Mouse (Mus musculus) forebrain, embryonic 11.5 days (tissue): ENCODE data around the gene 2310022A10Rik. TPM values are rescaled to one million over a fixed set of nuclear protein-coding genes. Genes with fewer than 3 reads are reported as not detected.

Source experiments
- ATAC-seq: fragments of 200-750 bp; cut with Nextera tagmentation; replicated peaks from 2 replicates; pipeline ENCODE4 v1.8.0; 2017; ENCODE audit warnings: moderate TSS enrichment; ENCODE audit not compliant: low FRiP score
- DNase-seq: peaks from one replicate; pipeline ENCODE4 v3.0.0-alpha.2; 2017; ENCODE audit warnings: low spot score
- H3K27ac ChIP-seq: fragments of 300-500 bp; sonication (generic); 2 replicates; pipeline ENCODE4 v1.5.1; 2014; ENCODE audit warnings: low read depth, low read length
- H3K27me3 ChIP-seq: fragments of 300-500 bp; sonication (generic); 2 replicates; pipeline ENCODE4 v1.6.1; 2014; ENCODE audit warnings: mild to moderate bottlenecking, low read length, mixed read lengths; ENCODE audit not compliant: control insufficient read depth, insufficient read depth
- H3K36me3 ChIP-seq: fragments of 300-500 bp; sonication (generic); 2 replicates; pipeline ENCODE4 v1.6.1; 2014; ENCODE audit warnings: mild to moderate bottlenecking, low read length, moderate library complexity, mixed read lengths; ENCODE audit not compliant: control insufficient read depth, insufficient read depth
- H3K4me1 ChIP-seq: fragments of 300-500 bp; sonication (generic); replicated peaks from 2 replicates; pipeline ENCODE4 v1.6.1; 2014; ENCODE audit warnings: low read length, mixed read lengths; ENCODE audit not compliant: control insufficient read depth, insufficient read depth
- H3K4me2 ChIP-seq: fragments of 300-500 bp; sonication (generic); 2 replicates; pipeline ENCODE4 v1.6.1; 2014; ENCODE audit warnings: low read depth, mild to moderate bottlenecking, low read length, moderate library complexity, mixed read lengths; ENCODE audit not compliant: severe bottlenecking
- H3K4me3 ChIP-seq: fragments of 300-500 bp; sonication (generic); 2 replicates; pipeline ENCODE4 v1.5.1; 2014; ENCODE audit warnings: low read depth, low read length
- H3K9ac ChIP-seq: fragments of 300-500 bp; sonication (generic); 2 replicates; pipeline ENCODE4 v1.6.1; 2014; ENCODE audit warnings: low read length
- H3K9me3 ChIP-seq: fragments of 300-500 bp; sonication (generic); 2 replicates; pipeline ENCODE4 v1.6.1; 2016; ENCODE audit warnings: low read length, mixed read lengths; ENCODE audit not compliant: control insufficient read depth
- WGBS: fragments of 180-500 bp; shearing (Covaris S2); extraction: QIAGEN DNeasy Blood & Tissue Kit; methylation state at CpG from one replicate; pipeline ENCODE4 v1.1.7; 2014; 5-methylcytosine and 5-hydroxymethylcytosine counted together
- polyA plus RNA-seq: library from polyadenylated mRNA; unstranded; fragments of >200 nt; fragmentation: Nextera tagmentation; extraction: Ambion mirVana; gene quantifications from 2 replicates; pipeline ENCODE4 v1.2.1, GENCODE M21; 2014

2310022A10Rik gene
- polyA plus RNA-seq, 1 experiment from 2014 or later, result 34.0 TPM

- Histone ChIP-seq H3K27ac (no peak overlapping the region), H3K4me2 (no peak overlapping the region), H3K36me3 (no peaks in the 10 kb centered on the region; the same call in 1 of the 2 replicates), H3K9ac (no peak overlapping the region), H3K4me1 (peaks cover 2% of the 10 kb centered on the region; the same call in 1 of the 2 replicates), H3K4me3 (no peak overlapping the region), H3K9me3 (no peaks in the 10 kb centered on the region), H3K27me3 (no peaks in the 10 kb centered on the region)
- no peak for ATAC-seq
- WGBS, result 96% methylated on average over 4 of the region's 4 CpGs
- DNase-seq, result no peak
These were observed 56.3 kb downstream of the 2310022A10Rik start for GRCm38 (mm10) chr7:27609285-27609684.

- H3K9ac ChIP-seq, result no peak overlapping the region
- H3K36me3 ChIP-seq, result no peaks in the 10 kb centered on the region; the same call in 1 of the 2 replicates
- DNase-seq (no peak), ATAC-seq (no peak)
- no peaks in the 10 kb centered on the region for H3K27me3 ChIP-seq
- no peak overlapping the region for H3K4me3 ChIP-seq
- no peak overlapping the region for H3K4me2 ChIP-seq
- no peak overlapping the region for H3K27ac ChIP-seq
- H3K9me3 ChIP-seq, result no peaks in the 10 kb centered on the region
- 97% methylated on average over 2 of the region's 2 CpGs for WGBS
- H3K4me1 ChIP-seq, result peaks cover 2% of the 10 kb centered on the region; the same call in 1 of the 2 replicates
These were observed 56.7 kb downstream of the 2310022A10Rik start for GRCm38 (mm10) chr7:27609688-27610087.

GRCm38 (mm10) chr7:27610370-27610769, 57.3 kb downstream of the 2310022A10Rik start:
- H3K4me3 ChIP-seq, result no peak overlapping the region
- no peaks in the 10 kb centered on the region; the same call in 1 of the 2 replicates for H3K36me3 ChIP-seq
- no peak for DNase-seq
- H3K9ac ChIP-seq, result no peak overlapping the region
- 93% methylated on average over 3 of the region's 3 CpGs for WGBS
- H3K27ac ChIP-seq, result no peak overlapping the region
- H3K4me2 ChIP-seq, result no peak overlapping the region
- H3K9me3 ChIP-seq, result no peaks in the 10 kb centered on the region
- ATAC-seq, result no peak
- no peaks in the 10 kb centered on the region for H3K27me3 ChIP-seq
- H3K4me1 ChIP-seq, result peaks cover 2% of the 10 kb centered on the region; the same call in 1 of the 2 replicates

- WGBS, result 93% methylated on average over 5 of the region's 5 CpGs
These were observed 57.8 kb downstream of the 2310022A10Rik start for GRCm38 (mm10) chr7:27610871-27611270.

GRCm38 (mm10) chr7:27612940-27613339, 59.9 kb downstream of the 2310022A10Rik start:
- WGBS, result 78% methylated on average over 4 of the region's 4 CpGs
- no peak overlapping the region for H3K4me3 ChIP-seq
- H3K9me3 ChIP-seq, result no peaks in the 10 kb centered on the region
- H3K4me2 ChIP-seq, result no peak overlapping the region
- no peaks in the 10 kb centered on the region for H3K27me3 ChIP-seq
- no peak for DNase-seq
- peaks cover 2% of the 10 kb centered on the region; the same call in 1 of the 2 replicates for H3K4me1 ChIP-seq
- H3K9ac ChIP-seq, result no peak overlapping the region
- H3K36me3 ChIP-seq, result no peaks in the 10 kb centered on the region; the same call in 1 of the 2 replicates
- no peak for ATAC-seq
- no peak overlapping the region for H3K27ac ChIP-seq

More at GRCm38 (mm10) chr7:27610871-27611270, 57.8 kb downstream of the 2310022A10Rik start:
- no peak overlapping the region for H3K4me3 ChIP-seq
- no peak for DNase-seq
- H3K4me1 ChIP-seq, result peaks cover 2% of the 10 kb centered on the region; the same call in 1 of the 2 replicates
- no peaks in the 10 kb centered on the region for H3K9me3 ChIP-seq
- H3K9ac ChIP-seq, result no peak overlapping the region
- H3K4me2 ChIP-seq, result no peak overlapping the region
- no peak for ATAC-seq
- no peak overlapping the region for H3K27ac ChIP-seq
- no peaks in the 10 kb centered on the region; the same call in 1 of the 2 replicates for H3K36me3 ChIP-seq
- no peaks in the 10 kb centered on the region for H3K27me3 ChIP-seq

- Histone ChIP-seq H3K4me2 (no peak overlapping the region), H3K36me3 (no peaks in the 10 kb centered on the region; the same call in 1 of the 2 replicates), H3K4me1 (peaks cover 2% of the 10 kb centered on the region; the same call in 1 of the 2 replicates), H3K27me3 (no peaks in the 10 kb centered on the region), H3K9me3 (no peaks in the 10 kb centered on the region), H3K4me3 (no peak overlapping the region), H3K27ac (peak overlapping the region; percentile 55), H3K9ac (no peak overlapping the region)
- DNase-seq (no peak), ATAC-seq (peak; percentile 83)
- WGBS, result 54% methylated on average over 8 of the region's 8 CpGs
These were observed 60.9 kb downstream of the 2310022A10Rik start for GRCm38 (mm10) chr7:27613751-27614499.

GRCm38 (mm10) chr7:27621028-27621427, 68.0 kb downstream of the 2310022A10Rik start:
- no peak for DNase-seq
- peaks cover 4% of the 10 kb centered on the region for H3K36me3 ChIP-seq
- 86% methylated on average over 6 of the region's 6 CpGs for WGBS
- no peak overlapping the region for H3K27ac ChIP-seq
- no peak for ATAC-seq
- H3K4me1 ChIP-seq, result no peaks in the 10 kb centered on the region
- H3K4me3 ChIP-seq, result no peak overlapping the region
- no peak overlapping the region for H3K4me2 ChIP-seq
- H3K9me3 ChIP-seq, result no peaks in the 10 kb centered on the region
- H3K27me3 ChIP-seq, result no peaks in the 10 kb centered on the region
- H3K9ac ChIP-seq, result no peak overlapping the region

GRCm38 (mm10) chr7:27622234-27622633, 69.2 kb downstream of the 2310022A10Rik start:
- Histone ChIP-seq H3K27me3 (no peaks in the 10 kb centered on the region), H3K9ac (no peak overlapping the region), H3K4me1 (no peaks in the 10 kb centered on the region), H3K9me3 (no peaks in the 10 kb centered on the region), H3K4me3 (no peak overlapping the region), H3K4me2 (no peak overlapping the region), H3K36me3 (peaks cover 4% of the 10 kb centered on the region), H3K27ac (no peak overlapping the region)
- DNase-seq, result no peak
- 81% methylated on average over 1 of the region's 1 CpGs for WGBS
- ATAC-seq, result no peak

- no peak overlapping the region for H3K9ac ChIP-seq
These were observed 71.9 kb downstream of the 2310022A10Rik start for GRCm38 (mm10) chr7:27624967-27625366.

More at GRCm38 (mm10) chr7:27624967-27625366, 71.9 kb downstream of the 2310022A10Rik start:
- no peak overlapping the region for H3K27ac ChIP-seq
- no peaks in the 10 kb centered on the region for H3K4me1 ChIP-seq
- ATAC-seq (no peak), DNase-seq (no peak)
- H3K9me3 ChIP-seq, result no peaks in the 10 kb centered on the region
- H3K27me3 ChIP-seq, result no peaks in the 10 kb centered on the region
- H3K4me2 ChIP-seq, result no peak overlapping the region
- H3K4me3 ChIP-seq, result no peak overlapping the region
- H3K36me3 ChIP-seq, result peaks cover 2% of the 10 kb centered on the region
